In genomic region chr14:19709161-19709560, GRCm38 (mm10) we compare ENCODE assay signal across 11 mouse cellular contexts. TPM values are rescaled to one million over a fixed set of nuclear protein-coding genes. Genes with fewer than 3 reads are reported as not detected.
DNase-seq lines count a peak whose midpoint lies in the region; ATAC-seq lines count a peak whose summit lies in the region.
"Had no signal": no experiment of that assay in that cellular context is flagged by ENCODE, and none has a peak within 500 bp of the region (broad histone marks: within the 10 kb centered on the region; RNA-seq: fewer than 3 reads in every experiment).

No protein-coding gene starts in this region.

- H3K9me3 ChIP-seq in heart, embryonic 10.5 days, result no peaks in the 10 kb centered on the region
- no peaks in the 10 kb centered on the region for H3K9me3 ChIP-seq in embryonic facial prominence, embryonic 11.5 days (replicated peaks; ENCODE audit: control insufficient read depth, low read length)
- no peaks in the 10 kb centered on the region for H3K9me3 ChIP-seq in midbrain, embryonic 13.5 days

- DNase-seq in heart, embryonic 10.5 days (ENCODE audit: low spot score), result no peak
- no peak for DNase-seq in heart, postnatal 4 days
- peak; percentile 25 for DNase-seq in embryonic facial prominence, embryonic 11.5 days (ENCODE audit: low spot score)
- peak; percentile 25 for DNase-seq in kidney, postnatal 14 days
- DNase-seq in testis, postnatal 14 days (ENCODE audit: low spot score), result no peak
- no peak for DNase-seq in lung, postnatal 4 days
- DNase-seq in spleen, postnatal 14 days (ENCODE audit: low spot score in 2 of 2), result no peak
- DNase-seq: B cell, adult 2 months; cerebellum, adult 9-10 months had no signal

- H3K4me2 ChIP-seq in embryonic facial prominence, embryonic 11.5 days (ENCODE audit: low read depth, low read length), result no peak overlapping the region
- peak overlapping the region; percentile 13; the same call in 1 of the 2 replicates for H3K4me2 ChIP-seq in midbrain, embryonic 13.5 days (replicated peaks)

- 61% methylated on average over 9 of the region's 9 CpGs for WGBS in heart, embryonic 10.5 days
- 22% methylated on average over 9 of the region's 9 CpGs for WGBS in embryonic facial prominence, embryonic 11.5 days
- WGBS in midbrain, embryonic 13.5 days, result 38% methylated on average over 9 of the region's 9 CpGs

- H3K27ac ChIP-seq in heart, embryonic 10.5 days, result peak overlapping the region; percentile 42; the same call in 1 of the 2 replicates
- no peak overlapping the region for H3K27ac ChIP-seq in embryonic facial prominence, embryonic 11.5 days (replicated peaks; ENCODE audit: low read depth, low read length)
- peak overlapping the region; percentile 30; the same call in 1 of the 2 replicates for H3K27ac ChIP-seq in midbrain, embryonic 13.5 days

- peaks cover 5% of the 10 kb centered on the region; the same call in 1 of the 2 replicates for H3K27me3 ChIP-seq in heart, embryonic 10.5 days (ENCODE audit: insufficient read depth, poor library complexity, severe bottlenecking)
- H3K27me3 ChIP-seq in embryonic facial prominence, embryonic 11.5 days (ENCODE audit: control insufficient read depth, insufficient read depth, low read length), result no peaks in the 10 kb centered on the region
- H3K27me3 ChIP-seq in midbrain, embryonic 13.5 days, result peaks cover 21% of the 10 kb centered on the region

- no peaks in the 10 kb centered on the region for H3K36me3 ChIP-seq in heart, embryonic 10.5 days
- H3K36me3 ChIP-seq in embryonic facial prominence, embryonic 11.5 days (replicated peaks; ENCODE audit: control insufficient read depth, insufficient read depth, low read depth, low read length), result no peaks in the 10 kb centered on the region
- no peaks in the 10 kb centered on the region for H3K36me3 ChIP-seq in midbrain, embryonic 13.5 days

- ATAC-seq in embryonic facial prominence, embryonic 11.5 days (replicated peaks; ENCODE audit: insufficient number of reproducible peaks, low FRiP score, low TSS enrichment, low read depth), result no peak
- ATAC-seq in midbrain, embryonic 13.5 days, result no peak

- peaks cover 32% of the 10 kb centered on the region for H3K4me1 ChIP-seq in heart, embryonic 10.5 days
- H3K4me1 ChIP-seq in embryonic facial prominence, embryonic 11.5 days (ENCODE audit: control insufficient read depth, insufficient read depth, low read length), result no peaks in the 10 kb centered on the region
- peaks cover 7% of the 10 kb centered on the region; the same call in 1 of the 2 replicates for H3K4me1 ChIP-seq in midbrain, embryonic 13.5 days (replicated peaks)

- peak overlapping the region; percentile 34; the same call in 1 of the 2 replicates for H3K9ac ChIP-seq in embryonic facial prominence, embryonic 11.5 days (replicated peaks; ENCODE audit: low read length)
- no peak overlapping the region for H3K9ac ChIP-seq in midbrain, embryonic 13.5 days (replicated peaks)

- no peak overlapping the region for H3K4me3 ChIP-seq in heart, embryonic 10.5 days
- no peak overlapping the region for H3K4me3 ChIP-seq in embryonic facial prominence, embryonic 11.5 days (ENCODE audit: low read depth, low read length)
- no peak overlapping the region for H3K4me3 ChIP-seq in midbrain, embryonic 13.5 days (replicated peaks)

RNA-seq across cellular contexts. Expression of gene Nid2, which starts 41.9 kb away (rescaled TPM):
- 169 and 250 TPM in 2 replicates for polyA plus RNA-seq in heart, embryonic 10.5 days (2016; fragmentation: Nextera tagmentation; extraction: Ambion mirVana)
- 100 to 1,000 TPM; 118 to 125 TPM for total RNA-seq in heart, postnatal 4 days (2021)
- polyA plus RNA-seq in embryonic facial prominence, embryonic 11.5 days (2014; fragmentation: Nextera tagmentation; extraction: Ambion mirVana), result 46.1 and 50.6 TPM in 2 replicates
- 35.1 and 40.7 TPM in 2 replicates for polyA plus RNA-seq in midbrain, embryonic 13.5 days (2015; fragmentation: Nextera tagmentation; extraction: Ambion mirVana)
- total RNA-seq: neutrophil, adult 5-6 weeks had no signal

Comparison
In these comparisons a context has a peak if more than half of its experiments do, and no peak if none do; other contexts are left out.
1. DNase-seq: peak in embryonic facial prominence, embryonic 11.5 days (single experiment) and kidney, postnatal 14 days (single experiment); none in heart, embryonic 10.5 days (single experiment), heart, postnatal 4 days (single experiment), testis, postnatal 14 days (single experiment), lung, postnatal 4 days (0 of 2) and spleen, postnatal 14 days (0 of 2).